Mouse (Mus musculus) inflammation-experienced regulatory T-cells, adult 6 months (primary cell): ENCODE data around the gene Mbnl1. TPM values are rescaled to one million over a fixed set of nuclear protein-coding genes. Genes with fewer than 3 reads are reported as not detected.

Experiments
- ATAC-seq: one replicate; pipeline ENCODE4 v1.8.0; 2017
- polyA plus RNA-seq, 3 experiments: library from polyadenylated mRNA; unstranded; fragments of 100-300 nt; shearing (Covaris generic); gene quantifications; one replicate each; pipeline ENCODE4 v1.2.1; 2017

Mbnl1 gene
- polyA plus RNA-seq, 3 experiments from 2014 or later: 763 to 996 (median 829) TPM

- ATAC-seq: peak; percentile 14
Observed at GRCm38 (mm10) chr3:60494774-60495535, 22.3 kb downstream of the Mbnl1 start.

GRCm38 (mm10) chr3:60496197-60496596 is 23.6 kb downstream of the Mbnl1 start:
- peak; percentile 68 for ATAC-seq

- ATAC-seq: no peak
Observed at GRCm38 (mm10) chr3:60498151-60498550, 25.5 kb downstream of the Mbnl1 start.

- no peak for ATAC-seq
Observed at GRCm38 (mm10) chr3:60498646-60499045, 26.0 kb downstream of the Mbnl1 start.

GRCm38 (mm10) chr3:60499157-60499578 is 26.5 kb downstream of the Mbnl1 start:
- ATAC-seq: no peak

GRCm38 (mm10) chr3:60499718-60500450 is 27.3 kb downstream of the Mbnl1 start:
- ATAC-seq: no peak

- ATAC-seq: peak; percentile 55
Observed at GRCm38 (mm10) chr3:60500571-60501527, 28.2 kb downstream of the Mbnl1 start.

- peak; percentile 57 for ATAC-seq
Observed at GRCm38 (mm10) chr3:60501561-60502151, 29.0 kb downstream of the Mbnl1 start.

- no peak for ATAC-seq
Observed at GRCm38 (mm10) chr3:60502155-60502987, 29.7 kb downstream of the Mbnl1 start.

- no peak for ATAC-seq
Observed at GRCm38 (mm10) chr3:60503196-60503595, 30.6 kb downstream of the Mbnl1 start.

GRCm38 (mm10) chr3:60504775-60505430 is 32.3 kb downstream of the Mbnl1 start:
- no peak for ATAC-seq

GRCm38 (mm10) chr3:60506821-60507220 is 34.2 kb downstream of the Mbnl1 start:
- no peak for ATAC-seq

- ATAC-seq: no peak
Observed at GRCm38 (mm10) chr3:60507496-60507895, 34.9 kb downstream of the Mbnl1 start.

GRCm38 (mm10) chr3:60507979-60508378 is 35.3 kb downstream of the Mbnl1 start:
- no peak for ATAC-seq

- ATAC-seq: no peak
Observed at GRCm38 (mm10) chr3:60511197-60511596, 38.6 kb downstream of the Mbnl1 start.

- ATAC-seq: no peak
Observed at GRCm38 (mm10) chr3:60513337-60513736, 40.7 kb downstream of the Mbnl1 start.

GRCm38 (mm10) chr3:60513746-60514145 is 41.1 kb downstream of the Mbnl1 start:
- ATAC-seq: no peak

- ATAC-seq: no peak
Observed at GRCm38 (mm10) chr3:60515430-60515829, 42.8 kb downstream of the Mbnl1 start.

- peak; percentile 89 for ATAC-seq
Observed at GRCm38 (mm10) chr3:60516054-60516674, 43.5 kb downstream of the Mbnl1 start.

- ATAC-seq: no peak
Observed at GRCm38 (mm10) chr3:60517234-60517787, 44.7 kb downstream of the Mbnl1 start.
